Mouse (Mus musculus): ENCODE results near the gene Dctn2.

DNA sequence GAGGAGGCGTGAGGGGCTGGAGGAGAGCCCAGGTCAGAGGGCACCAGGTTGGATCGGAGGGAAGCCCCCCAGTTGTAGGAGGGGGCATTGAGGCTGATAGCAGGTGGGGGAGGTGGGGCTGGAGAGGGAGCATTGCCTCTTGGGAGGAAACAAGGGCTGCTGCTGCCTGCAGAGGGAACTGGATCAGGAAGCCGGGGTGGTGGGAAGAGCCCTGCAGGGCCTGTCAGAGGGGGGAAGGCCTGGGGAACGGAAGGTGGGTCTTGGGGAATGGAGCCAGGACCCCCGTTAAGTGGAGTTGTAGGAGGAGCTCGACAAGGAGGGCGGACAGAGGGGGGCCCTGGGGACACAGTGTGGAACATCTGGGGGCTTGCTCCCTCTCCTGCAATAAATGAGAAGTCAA is 20.0 kb downstream of the Dctn2 start:
- TF ChIP-seq CTCF (IDR thresholded peaks at IDR 0.05; ENCODE audit: extremely low read depth, insufficient read depth, insufficient read length, insufficient replicate concordance) (no peak), POLR2A (IDR thresholded peaks at IDR 0.05; ENCODE audit: low read depth, low read length) (no peak)

Measured in spleen, adult 2 months (tissue).